Mouse (Mus musculus): ENCODE measurements at regions not wholly inside any gene's neighbourhood (a gene's known extent, or its start where the extent isn't known, plus 50 kb on each side); places are given as distances from the start of the nearest gene placed in this dataset.

DNA sequence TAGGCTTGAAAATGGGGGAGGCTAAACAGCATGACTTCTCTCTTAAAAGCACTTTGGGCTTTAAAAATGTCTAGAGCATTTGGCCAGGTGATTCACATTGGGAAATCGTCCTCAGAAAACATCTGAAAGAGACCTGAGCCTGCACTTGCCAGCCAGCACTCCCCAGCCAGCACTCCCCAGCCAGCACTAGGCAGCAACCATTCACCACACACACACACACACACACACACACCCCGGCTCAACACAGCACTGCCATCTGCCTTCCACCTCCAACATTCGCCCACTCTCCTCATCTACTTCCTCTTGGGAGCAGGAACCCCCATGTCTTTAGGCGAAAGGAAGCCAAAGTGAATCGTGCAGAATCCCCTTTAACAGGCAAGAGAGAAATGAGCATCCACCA is 85.4 kb downstream of the Atp23 start:
- DNase-seq (ENCODE audit: low spot score in 2 of 2), result no peak

GRCm38 (mm10) chr10:126814968-126815367 is 86.2 kb downstream of the Atp23 start:
- no peak for DNase-seq (ENCODE audit: low spot score in 2 of 2)

GRCm38 (mm10) chr10:126813051-126813593 is 88.0 kb downstream of the Atp23 start:
- DNase-seq (ENCODE audit: low spot score in 2 of 2), result no peak

DNA sequence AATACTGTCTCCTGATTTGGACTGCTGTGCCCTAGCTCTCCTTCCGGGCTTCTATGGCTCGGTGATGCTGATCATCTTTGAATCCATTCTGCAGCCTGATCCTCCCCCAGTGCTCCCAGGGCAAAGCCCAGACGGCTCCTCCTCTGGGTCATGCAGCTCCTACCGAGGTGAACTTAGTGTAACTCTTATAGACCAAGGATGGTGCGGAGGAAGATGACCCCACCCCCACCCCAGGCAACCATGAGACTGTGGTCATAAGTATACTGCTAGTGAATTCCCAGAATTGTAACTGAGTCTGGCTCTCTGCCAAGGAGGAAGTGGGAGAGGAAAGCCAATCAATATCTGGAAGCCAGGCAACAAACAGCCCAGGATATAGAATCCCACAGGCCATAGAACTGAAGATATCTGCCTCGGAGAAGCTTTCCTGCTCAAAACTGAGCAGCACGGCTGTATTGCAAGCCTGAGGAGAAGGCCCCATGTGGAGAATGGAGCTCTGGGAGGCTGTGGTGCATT is 88.9 kb downstream of the Atp23 start:
- DNase-seq (ENCODE audit: low spot score in 2 of 2), result no peak

GRCm38 (mm10) chr10:126810346-126811095 is 90.6 kb downstream of the Atp23 start:
- no peak for DNase-seq (ENCODE audit: low spot score in 2 of 2)

- no peak for DNase-seq (ENCODE audit: low spot score in 2 of 2)
Measured at GRCm38 (mm10) chr10:126809587-126809986, 91.6 kb downstream of the Atp23 start.

- DNase-seq (ENCODE audit: low spot score in 2 of 2), result no peak
Measured at GRCm38 (mm10) chr10:126806881-126807280, 94.3 kb downstream of the Atp23 start.

DNA sequence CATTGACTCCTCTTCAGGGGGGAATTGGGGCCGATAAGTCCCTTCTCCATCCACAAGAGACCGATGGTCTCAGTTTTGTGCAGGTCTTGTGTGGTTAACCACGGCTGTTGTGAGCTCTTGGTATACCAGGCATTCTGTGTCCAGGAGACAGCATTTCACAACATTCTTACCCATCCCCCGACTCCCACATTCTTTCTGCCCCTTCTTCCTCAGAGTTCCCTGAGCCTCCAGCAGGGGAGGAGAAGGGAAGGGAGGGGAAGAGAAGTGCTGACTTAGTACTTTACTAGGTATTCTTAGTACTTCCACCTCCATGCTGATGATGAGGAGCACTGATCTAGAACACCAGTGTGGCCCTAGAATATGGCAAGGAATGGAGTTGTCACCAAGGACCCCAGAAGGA is 98.4 kb downstream of the Atp23 start:
- DNase-seq (ENCODE audit: low spot score in 2 of 2), result no peak

GRCm38 (mm10) chr10:126799393-126799792 is 101.8 kb downstream of the Atp23 start:
- no peak for DNase-seq (ENCODE audit: low spot score in 2 of 2)

GRCm38 (mm10) chr10:126793136-126793535 is 108.0 kb downstream of the Atp23 start:
- no peak for DNase-seq (ENCODE audit: low spot score in 2 of 2)

DNA sequence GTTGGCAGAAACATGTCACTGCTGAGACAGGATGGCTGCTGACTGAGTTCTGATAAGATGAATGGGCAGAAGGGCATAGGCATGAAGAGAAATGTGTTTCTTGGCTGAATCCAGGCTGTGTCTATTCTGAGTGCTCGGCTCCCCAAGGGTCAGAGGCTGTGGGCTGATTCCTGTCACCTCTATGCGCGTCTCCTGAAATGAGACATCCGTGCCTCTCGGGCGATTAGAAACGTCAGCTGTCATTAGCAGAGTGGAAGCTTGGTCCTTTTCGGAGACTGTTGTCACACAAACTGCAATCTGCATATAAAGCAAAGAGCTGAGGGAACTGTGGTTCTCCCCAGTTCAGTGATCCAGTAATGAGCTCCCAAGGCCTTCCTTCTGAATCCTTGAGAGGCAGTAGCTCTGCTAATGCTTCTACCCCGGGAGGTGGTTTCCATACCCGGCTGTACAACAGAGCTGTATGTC is 108.8 kb downstream of the Atp23 start:
- no peak for DNase-seq (ENCODE audit: low spot score in 2 of 2)

DNA sequence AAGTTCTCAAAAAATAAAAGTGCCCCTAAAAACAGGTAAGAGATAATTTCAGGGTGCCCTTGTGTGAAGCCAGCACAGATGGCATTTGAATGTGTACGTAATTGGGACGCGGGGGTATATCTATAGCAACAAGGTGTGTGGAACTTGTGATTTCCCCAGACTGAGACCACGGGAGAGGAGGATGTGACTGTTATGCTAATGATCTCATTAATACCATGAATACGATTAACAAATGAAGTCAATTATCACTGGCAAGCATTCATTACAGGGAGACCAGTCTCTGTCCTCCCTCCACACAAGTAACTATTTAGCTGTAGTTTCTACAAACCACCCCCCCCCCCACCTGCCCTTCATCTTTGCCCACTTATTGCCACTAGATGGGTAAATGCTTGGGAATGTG is 112.9 kb downstream of the Atp23 start:
- no peak for DNase-seq (ENCODE audit: low spot score in 2 of 2)

- DNase-seq (ENCODE audit: low spot score in 2 of 2), result no peak
Measured at GRCm38 (mm10) chr10:126783161-126783560, 118.0 kb downstream of the Atp23 start.

GRCm38 (mm10) chr10:126776603-126777002 is 124.6 kb downstream of the Atp23 start:
- DNase-seq (ENCODE audit: low spot score in 2 of 2), result no peak

DNA sequence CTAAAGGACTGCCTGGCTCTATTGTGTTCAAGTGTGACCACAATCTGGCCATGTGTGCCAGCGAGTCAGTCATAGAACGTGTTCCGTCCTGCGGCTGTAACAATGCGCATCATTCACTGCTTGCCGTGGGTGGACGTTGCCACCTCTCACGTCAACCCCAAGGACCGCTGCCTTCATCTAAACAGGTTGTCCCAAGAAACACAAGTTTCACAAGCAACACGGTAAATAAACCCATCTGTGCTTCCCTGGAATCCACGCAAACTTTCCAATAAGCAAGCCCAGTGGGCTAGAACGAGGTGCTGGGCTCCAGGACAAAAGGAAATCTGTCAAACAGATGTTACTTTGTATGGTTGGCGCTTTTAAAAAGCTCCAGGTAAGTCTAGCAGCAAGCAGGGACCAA is 125.2 kb downstream of the Atp23 start:
- DNase-seq (ENCODE audit: low spot score in 2 of 2), result no peak

GRCm38 (mm10) chr10:126770446-126771020 is 130.6 kb downstream of the Atp23 start:
- DNase-seq (ENCODE audit: low spot score in 2 of 2), result no peak

GRCm38 (mm10) chr10:126765648-126766047 is 135.5 kb downstream of the Atp23 start:
- no peak for DNase-seq (ENCODE audit: low spot score in 2 of 2)

DNA sequence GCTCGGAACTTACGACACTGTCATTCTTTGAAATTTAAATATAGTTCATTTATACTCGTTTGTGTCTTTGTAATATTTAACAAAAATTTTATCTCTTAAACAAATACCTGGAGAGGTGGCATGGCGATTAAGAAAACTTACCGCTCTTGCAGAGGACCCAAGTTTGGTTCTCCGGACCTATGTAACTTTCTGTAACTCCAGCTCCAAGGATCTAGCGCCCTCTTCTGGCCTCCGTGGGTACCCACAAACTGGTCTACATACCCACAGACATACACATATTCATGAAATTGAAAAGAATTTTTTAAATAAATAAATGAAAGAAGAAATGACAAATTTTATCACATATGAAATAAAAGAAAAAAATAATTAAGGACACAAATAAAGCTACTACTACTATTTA is 136.4 kb downstream of the Atp23 start:
- no peak for DNase-seq (ENCODE audit: low spot score in 2 of 2)

- DNase-seq (ENCODE audit: low spot score in 2 of 2), result no peak
Measured at GRCm38 (mm10) chr10:126763976-126764375, 137.2 kb downstream of the Atp23 start.

GRCm38 (mm10) chr10:126758682-126759081 is 142.5 kb downstream of the Atp23 start:
- DNase-seq (ENCODE audit: low spot score in 2 of 2), result no peak

- no peak for DNase-seq (ENCODE audit: low spot score in 2 of 2)
Measured at GRCm38 (mm10) chr10:126753201-126753600, 148.0 kb downstream of the Atp23 start.

- DNase-seq (ENCODE audit: low spot score in 2 of 2), result no peak
Measured at GRCm38 (mm10) chr10:126752699-126753098, 148.5 kb downstream of the Atp23 start.

Data from urinary bladder, adult 18-20 months (tissue).